21 mouse cellular contexts compared by ENCODE assay signal in the genomic region with DNA sequence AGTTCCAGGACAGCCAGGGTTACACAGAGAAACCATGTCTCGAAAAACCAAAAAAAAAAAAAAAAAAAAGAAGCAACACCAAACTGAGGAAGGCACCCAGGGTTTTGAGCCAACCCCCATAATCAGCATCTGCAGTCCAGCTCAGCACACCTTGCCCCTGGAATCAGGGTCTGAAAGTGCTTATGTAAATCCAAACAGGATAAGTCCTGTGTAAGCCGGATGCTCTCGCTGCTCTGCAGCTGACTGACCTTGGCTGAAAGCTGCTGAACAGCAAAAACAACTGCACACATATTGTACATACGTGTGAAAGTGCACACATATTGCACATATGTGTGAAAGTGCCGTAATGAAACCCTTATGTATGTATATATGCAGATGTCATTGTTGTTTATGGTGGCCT.
"Had no signal": no experiment of that assay in that cellular context is flagged by ENCODE, and none has a peak within 500 bp of the region (broad histone marks: within the 10 kb centered on the region; RNA-seq: fewer than 3 reads in every experiment).

No protein-coding gene starts in this region.

- H3K9ac ChIP-seq: heart, embryonic 12.5 days; hindbrain, embryonic 13.5 days; hindbrain, embryonic 15.5 days; kidney, embryonic 15.5 days; limb, embryonic 13.5 days; limb, embryonic 15.5 days had no signal

- H3K27ac ChIP-seq: heart, embryonic 10.5 days; hindbrain, embryonic 13.5 days; hindbrain, embryonic 15.5 days; hindbrain, postnatal 0 days; kidney, embryonic 15.5 days; kidney, postnatal 0 days; limb, embryonic 13.5 days; limb, embryonic 15.5 days had no signal

- H3K4me3 ChIP-seq: heart, embryonic 10.5 days; heart, embryonic 12.5 days; hindbrain, embryonic 13.5 days; hindbrain, embryonic 15.5 days; kidney, embryonic 15.5 days; limb, embryonic 13.5 days; limb, embryonic 15.5 days had no signal

- DNase-seq: gastrocnemius, postnatal 14 days; gastrocnemius, postnatal 36 days; heart, adult 18-20 months; heart, postnatal 10 days; kidney, adult 11 months; kidney, adult 9 months; kidney, postnatal 14 days; kidney, postnatal 36 days; layer of hippocampus, adult 9-11 months; layer of hippocampus, postnatal 36 days; left cerebral cortex, postnatal 4 days had no signal

- H3K27me3 ChIP-seq: heart, embryonic 12.5 days; hindbrain, embryonic 13.5 days; hindbrain, embryonic 15.5 days; kidney, embryonic 15.5 days; limb, embryonic 13.5 days; limb, embryonic 15.5 days had no signal

- H3K4me1 ChIP-seq: hindbrain, embryonic 13.5 days; hindbrain, embryonic 15.5 days; limb, embryonic 13.5 days; limb, embryonic 15.5 days had no signal

- ATAC-seq: hindbrain, postnatal 0 days; intestine, embryonic 16.5 days had no signal

- H3K4me2 ChIP-seq: heart, embryonic 12.5 days; hindbrain, embryonic 13.5 days; hindbrain, embryonic 15.5 days; kidney, embryonic 15.5 days; limb, embryonic 13.5 days; limb, embryonic 15.5 days had no signal

- H3K36me3 ChIP-seq: heart, embryonic 10.5 days; heart, embryonic 12.5 days; hindbrain, embryonic 13.5 days; hindbrain, embryonic 15.5 days; kidney, embryonic 15.5 days; limb, embryonic 13.5 days; limb, embryonic 15.5 days had no signal

- H3K9me3 ChIP-seq: heart, embryonic 10.5 days; heart, embryonic 12.5 days; hindbrain, embryonic 13.5 days; hindbrain, embryonic 15.5 days; kidney, embryonic 15.5 days; limb, embryonic 13.5 days; limb, embryonic 15.5 days had no signal
